22 mouse cellular contexts compared by ENCODE assay signal in the genomic region with DNA sequence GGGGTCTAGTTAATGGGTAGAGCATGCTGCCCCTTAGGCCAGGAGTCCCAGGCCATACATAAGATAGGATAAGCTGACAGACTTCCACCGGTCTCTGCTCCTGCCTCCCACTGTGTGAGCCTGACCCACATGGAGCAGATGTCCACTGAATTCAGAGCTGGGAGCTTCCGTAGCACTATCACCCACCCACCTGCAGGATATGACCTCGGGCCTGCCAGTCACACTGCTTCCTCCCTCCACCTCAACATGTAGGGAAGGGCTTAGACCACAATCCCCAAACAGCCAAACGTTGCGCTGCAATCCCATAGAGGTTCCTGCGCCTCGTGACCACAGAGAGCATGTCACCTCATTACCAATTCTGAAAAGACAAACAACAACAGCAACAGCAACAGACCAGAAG.
A peak's percentile ranks its signal among the peaks of the same experiment; 100 is the strongest.
DNase-seq lines count a peak whose midpoint lies in the region; ATAC-seq lines count a peak whose summit lies in the region.
"Had no signal": no experiment of that assay in that cellular context is flagged by ENCODE, and none has a peak within 500 bp of the region (broad histone marks: within the 10 kb centered on the region; RNA-seq: fewer than 3 reads in every experiment).

No protein-coding gene starts in this region.

- no peaks in the 10 kb centered on the region for H3K36me3 ChIP-seq in forebrain, embryonic 13.5 days (ENCODE audit: poor library complexity, severe bottlenecking)
- no peaks in the 10 kb centered on the region for H3K36me3 ChIP-seq in forebrain, embryonic 15.5 days
- H3K36me3 ChIP-seq in limb, embryonic 11.5 days (ENCODE audit: control insufficient read depth, insufficient read depth, low read length) = no peaks in the 10 kb centered on the region
- H3K36me3 ChIP-seq in limb, embryonic 10.5 days = no peaks in the 10 kb centered on the region
- H3K36me3 ChIP-seq: embryonic facial prominence, embryonic 12.5 days had no signal

- H3K27me3 ChIP-seq in forebrain, embryonic 13.5 days = no peaks in the 10 kb centered on the region
- H3K27me3 ChIP-seq in forebrain, embryonic 15.5 days = no peaks in the 10 kb centered on the region
- no peaks in the 10 kb centered on the region for H3K27me3 ChIP-seq in limb, embryonic 11.5 days (ENCODE audit: control insufficient read depth, insufficient read depth, low read length)
- peaks cover 10% of the 10 kb centered on the region for H3K27me3 ChIP-seq in limb, embryonic 10.5 days (ENCODE audit: low read depth, poor library complexity, severe bottlenecking)
- H3K27me3 ChIP-seq: CH12.LX; embryonic facial prominence, embryonic 12.5 days; heart, embryonic 13.5 days; Patski had no signal

- H3K4me1 ChIP-seq in forebrain, embryonic 13.5 days = peaks cover 56% of the 10 kb centered on the region
- peaks cover 39% of the 10 kb centered on the region for H3K4me1 ChIP-seq in forebrain, embryonic 15.5 days
- H3K4me1 ChIP-seq in limb, embryonic 11.5 days (ENCODE audit: control insufficient read depth, insufficient read depth, low read length) = peaks cover 28% of the 10 kb centered on the region
- H3K4me1 ChIP-seq in limb, embryonic 10.5 days = peaks cover 73% of the 10 kb centered on the region

- H3K4me3 ChIP-seq in forebrain, embryonic 13.5 days = no peak overlapping the region
- no peak overlapping the region for H3K4me3 ChIP-seq in forebrain, embryonic 15.5 days
- H3K4me3 ChIP-seq in limb, embryonic 11.5 days (ENCODE audit: low read depth, low read length) = no peak overlapping the region
- H3K4me3 ChIP-seq in limb, embryonic 10.5 days = no peak overlapping the region
- H3K4me3 ChIP-seq: embryonic facial prominence, embryonic 12.5 days; heart, embryonic 13.5 days had no signal

- H3K9ac ChIP-seq in forebrain, embryonic 13.5 days = no peak overlapping the region
- no peak overlapping the region for H3K9ac ChIP-seq in forebrain, embryonic 15.5 days (replicated peaks)
- no peak overlapping the region for H3K9ac ChIP-seq in limb, embryonic 11.5 days (ENCODE audit: low read length)
- H3K9ac ChIP-seq: embryonic facial prominence, embryonic 12.5 days; heart, embryonic 13.5 days had no signal

- DNase-seq in limb, embryonic 11.5 days (ENCODE audit: low spot score) = no peak
- DNase-seq in limb, embryonic 10.5 days (ENCODE audit: low spot score) = no peak
- peak; percentile 54 for DNase-seq in 416B (ENCODE audit: low read depth)
- DNase-seq in embryo, embryonic 10.5 days (ENCODE audit: low spot score) = no peak
- no peak for DNase-seq in ovary, postnatal 10 days (ENCODE audit: low spot score)
- DNase-seq: adrenal gland, postnatal 14 days; cerebellum, adult 2 months; cerebellum, postnatal 10 days; gastrocnemius, postnatal 36 days; heart, postnatal 14 days had no signal

- no peak for ATAC-seq in forebrain, embryonic 13.5 days
- no peak for ATAC-seq in forebrain, embryonic 15.5 days (replicated peaks)
- 0 out of 2 replicates have a peak, but pooled peaks have one; percentile 11 for ATAC-seq in limb, embryonic 11.5 days (ENCODE audit: insufficient number of reproducible peaks, low FRiP score, low TSS enrichment, low read depth)
- ATAC-seq in granulocyte monocyte progenitor cell, adult 5-6 weeks (replicated peaks; ENCODE audit: poor library complexity, severe bottlenecking) = peak; percentile 77
- ATAC-seq: activated CD4-positive, CD25-positive, alpha-beta regulatory T cell, adult 4 months; forebrain, embryonic 14.5 days; hindbrain, embryonic 16.5 days; inflammation-experienced regulatory T-cells, adult 6 months; intestine, postnatal 0 days; Patski had no signal

- H3K9me3 ChIP-seq in forebrain, embryonic 13.5 days (replicated peaks) = no peaks in the 10 kb centered on the region
- no peaks in the 10 kb centered on the region for H3K9me3 ChIP-seq in forebrain, embryonic 15.5 days
- no peaks in the 10 kb centered on the region for H3K9me3 ChIP-seq in limb, embryonic 11.5 days (ENCODE audit: control insufficient read depth, low read length)
- H3K9me3 ChIP-seq in limb, embryonic 10.5 days (replicated peaks) = no peaks in the 10 kb centered on the region
- H3K9me3 ChIP-seq: embryonic facial prominence, embryonic 12.5 days; heart, embryonic 13.5 days had no signal

- H3K27ac ChIP-seq in forebrain, embryonic 13.5 days = 0 out of 2 replicates have a peak overlapping the region, but pooled peaks have one; percentile 10
- H3K27ac ChIP-seq in forebrain, embryonic 15.5 days (replicated peaks) = no peak overlapping the region
- no peak overlapping the region for H3K27ac ChIP-seq in limb, embryonic 11.5 days (replicated peaks; ENCODE audit: low read depth, low read length)
- H3K27ac ChIP-seq in limb, embryonic 10.5 days = no peak overlapping the region; the same call in 1 of the 2 replicates
- H3K27ac ChIP-seq: embryonic facial prominence, embryonic 12.5 days; heart, embryonic 13.5 days had no signal

- 81% methylated on average over 7 of the region's 7 CpGs for WGBS in forebrain, embryonic 13.5 days
- WGBS in forebrain, embryonic 15.5 days = 81% methylated on average over 7 of the region's 7 CpGs
- WGBS in limb, embryonic 11.5 days = 76% methylated on average over 7 of the region's 7 CpGs
- 84% methylated on average over 7 of the region's 7 CpGs for WGBS in limb, embryonic 10.5 days

- H3K4me2 ChIP-seq in forebrain, embryonic 13.5 days = no peak overlapping the region
- H3K4me2 ChIP-seq in forebrain, embryonic 15.5 days (replicated peaks) = no peak overlapping the region
- no peak overlapping the region for H3K4me2 ChIP-seq in limb, embryonic 11.5 days (ENCODE audit: low read depth, severe bottlenecking)
- H3K4me2 ChIP-seq: embryonic facial prominence, embryonic 12.5 days; heart, embryonic 13.5 days had no signal

Comparison
In these comparisons a context has a peak if more than half of its experiments do, and no peak if none do; other contexts are left out.
1. ATAC-seq: peak in limb, embryonic 11.5 days (single experiment) and granulocyte monocyte progenitor cell, adult 5-6 weeks (single experiment); none in forebrain, embryonic 13.5 days (single experiment) and forebrain, embryonic 15.5 days (single experiment).